Mouse (Mus musculus) megakaryocyte, embryonic 14.5 days (primary cell): ENCODE results near the gene 2010005H15Rik. TPM values are rescaled to one million over a fixed set of nuclear protein-coding genes. Genes with fewer than 3 reads are reported as not detected.
"Not testable (repeated sequence)": the region's sequence is repeated elsewhere in the genome, so short reads cannot be mapped to it uniquely, and the experiment has no call there.

Experiments
- H3K27me3 ChIP-seq: replicated peaks from 2 replicates; pipeline ENCODE3; 2012; ENCODE audit warnings: inconsistent platforms
- H3K36me3 ChIP-seq: replicated peaks from 2 replicates; pipeline ENCODE3; 2012; ENCODE audit warnings: low read length, inconsistent platforms, mixed read lengths
- H3K4me1 ChIP-seq: 2 replicates; pipeline ENCODE4 v1.6.1; 2012; ENCODE audit warnings: inconsistent platforms
- H3K4me3 ChIP-seq: replicated peaks from 2 replicates; pipeline ENCODE3; 2012; ENCODE audit warnings: moderate library complexity, mild to moderate bottlenecking, inconsistent platforms
- H3K9me3 ChIP-seq: 2 replicates; pipeline ENCODE4 v1.6.1; 2012; ENCODE audit warnings: inconsistent platforms
- FLI1 ChIP-seq: IDR thresholded peaks from 2 replicates; pipeline ENCODE4 v1.6.1; 2012; ENCODE audit warnings: low read length, inconsistent platforms, mixed read lengths
- GATA1 ChIP-seq: IDR thresholded peaks from 3 replicates; pipeline ENCODE4 v1.6.1; 2012; ENCODE audit warnings: mixed read lengths, low read length, inconsistent platforms, borderline replicate concordance
- polyA plus RNA-seq: library from polyadenylated mRNA; stranded (reverse); fragments of >175 nt; gene quantifications from 2 replicates; pipeline ENCODE4 v1.2.3, GENCODE M21; 2012; ENCODE audit warnings: low replicate concordance; ENCODE audit not compliant: insufficient read depth

The 2010005H15Rik gene
- polyA plus RNA-seq = not detected in 2 replicates

- H3K4me1 ChIP-seq, H3K9me3 ChIP-seq, H3K36me3 ChIP-seq, H3K27me3 ChIP-seq: not testable (repeated sequence)
- H3K4me3 ChIP-seq = peak within 1 kb of the TSS; percentile 74
Observed at GRCm38 (mm10) chr16:36221168-36221567, at the start of gene 2010005H15Rik. 2010005H15Rik (plus strand) TSS chr16:36221468.

GRCm38 (mm10) chr16:36176108-36176507 lies 45.2 kb upstream of the 2010005H15Rik start:
- Histone ChIP-seq H3K36me3 (no peaks in the 10 kb centered on the region), H3K9me3 (no peaks in the 10 kb centered on the region), H3K4me3 (no peak overlapping the region), H3K27me3 (no peaks in the 10 kb centered on the region), H3K4me1 (no peaks in the 10 kb centered on the region)
- TF ChIP-seq GATA1 (no peak), FLI1 (no peak)

- Histone ChIP-seq H3K27me3 (no peaks in the 10 kb centered on the region), H3K4me3 (no peak overlapping the region), H3K9me3 (no peaks in the 10 kb centered on the region), H3K36me3 (no peaks in the 10 kb centered on the region), H3K4me1 (no peaks in the 10 kb centered on the region)
- TF ChIP-seq FLI1 (no peak), GATA1 (no peak)
Observed at GRCm38 (mm10) chr16:36179910-36180309, 41.4 kb upstream of the 2010005H15Rik start.

GRCm38 (mm10) chr16:36183912-36184311 lies 37.4 kb upstream of the 2010005H15Rik start, which contains the start of gene Gm5483:
Gm5483 (plus strand) TSS chr16:36184212.
- not testable (repeated sequence) for H3K4me1 ChIP-seq, H3K4me3 ChIP-seq, H3K9me3 ChIP-seq, H3K36me3 ChIP-seq, H3K27me3 ChIP-seq

GRCm38 (mm10) chr16:36199226-36199625 lies 22.0 kb upstream of the 2010005H15Rik start:
- H3K4me3 ChIP-seq = no peak overlapping the region

GRCm38 (mm10) chr16:36203846-36204245 lies 17.4 kb upstream of the 2010005H15Rik start:
- H3K4me1 ChIP-seq = no peaks in the 10 kb centered on the region
- no peaks in the 10 kb centered on the region for H3K9me3 ChIP-seq
- H3K36me3 ChIP-seq = no peaks in the 10 kb centered on the region
- H3K4me3 ChIP-seq = no peak overlapping the region
- TF ChIP-seq FLI1 (no peak), GATA1 (no peak)
- no peaks in the 10 kb centered on the region for H3K27me3 ChIP-seq

More at GRCm38 (mm10) chr16:36199226-36199625, 22.0 kb upstream of the 2010005H15Rik start:
- H3K36me3 ChIP-seq = no peaks in the 10 kb centered on the region
- H3K27me3 ChIP-seq = no peaks in the 10 kb centered on the region
- no peaks in the 10 kb centered on the region for H3K4me1 ChIP-seq
- H3K9me3 ChIP-seq = 0 out of 2 replicates have a peak, but pooled peaks cover 3% of the 10 kb centered on the region
- no peak for TF ChIP-seq GATA1
- TF ChIP-seq FLI1 = no peak

GRCm38 (mm10) chr16:36205684-36206083 lies 15.6 kb upstream of the 2010005H15Rik start:
- H3K9me3 ChIP-seq = not testable (repeated sequence)

GRCm38 (mm10) chr16:36209967-36210453 lies 11.3 kb upstream of the 2010005H15Rik start, which contains the start of gene Gm5416:
Gm5416 (plus strand) TSS chr16:36210403.
- no peaks in the 10 kb centered on the region for H3K4me1 ChIP-seq
- no peaks in the 10 kb centered on the region for H3K9me3 ChIP-seq
- TF ChIP-seq GATA1 (no peak), FLI1 (no peak)
- H3K4me3 ChIP-seq = no peak within 1 kb of the TSS
- no peaks in the 10 kb centered on the region for H3K27me3 ChIP-seq
- H3K36me3 ChIP-seq = no peaks in the 10 kb centered on the region

More at GRCm38 (mm10) chr16:36205684-36206083, 15.6 kb upstream of the 2010005H15Rik start:
- not testable (repeated sequence) for H3K4me3 ChIP-seq, H3K36me3 ChIP-seq, H3K27me3 ChIP-seq, H3K4me1 ChIP-seq

GRCm38 (mm10) chr16:36260585-36260984 lies 39.3 kb downstream of the 2010005H15Rik start:
- not testable (repeated sequence) for H3K4me3 ChIP-seq, H3K4me1 ChIP-seq, H3K36me3 ChIP-seq, H3K9me3 ChIP-seq, H3K27me3 ChIP-seq

- not testable (repeated sequence) for H3K9me3 ChIP-seq, H3K4me1 ChIP-seq, H3K27me3 ChIP-seq, H3K4me3 ChIP-seq, H3K36me3 ChIP-seq
Observed at GRCm38 (mm10) chr16:36276796-36277195, 55.5 kb downstream of the 2010005H15Rik start, which contains the start of gene Stfa1. Stfa1 (plus strand) TSS chr16:36276951.

GRCm38 (mm10) chr16:36289140-36289539 lies 67.9 kb downstream of the 2010005H15Rik start:
- H3K27me3 ChIP-seq = no peaks in the 10 kb centered on the region
- H3K36me3 ChIP-seq = no peaks in the 10 kb centered on the region
- H3K4me1 ChIP-seq = no peaks in the 10 kb centered on the region
- H3K4me3 ChIP-seq = no peak overlapping the region
- TF ChIP-seq GATA1 (no peak), FLI1 (no peak)
- H3K9me3 ChIP-seq = no peaks in the 10 kb centered on the region

Other genes with a start within 250 kb of the 2010005H15Rik start
- 5.8 and 13.3 TPM in 2 replicates for gene Kpna1, start 242.7 kb upstream of the 2010005H15Rik start, polyA plus RNA-seq
- 0.61 and 0.82 TPM in 2 replicates for gene Wdr5b, start 180.3 kb upstream of the 2010005H15Rik start, polyA plus RNA-seq
- gene Fam162a, start 149.9 kb upstream of the 2010005H15Rik start, polyA plus RNA-seq = 3.7 and 230 TPM in 2 replicates
- 2.3 and 7.6 TPM in 2 replicates for gene Ccdc58, start 149.8 kb upstream of the 2010005H15Rik start, polyA plus RNA-seq
- gene Csta1, start 90.2 kb upstream of the 2010005H15Rik start, polyA plus RNA-seq = not detected in 2 replicates
- 1.6 TPM in 1 of 2 replicates, not detected in the other for gene Stfa2l1, start 64.7 kb upstream of the 2010005H15Rik start, polyA plus RNA-seq
- 2.0 TPM in 1 of 2 replicates, not detected in the other for gene Gm5483, start 37.3 kb upstream of the 2010005H15Rik start, polyA plus RNA-seq
- gene Gm5416, start 11.1 kb upstream of the 2010005H15Rik start, polyA plus RNA-seq = not detected in 2 replicates
- gene Stfa1, start 55.5 kb downstream of the 2010005H15Rik start, polyA plus RNA-seq = not detected in 2 replicates
- gene BC117090, start 112.9 kb downstream of the 2010005H15Rik start, polyA plus RNA-seq = not detected in 2 replicates
- 3.2 TPM in 1 of 2 replicates, not detected in the other for gene BC100530, start 146.3 kb downstream of the 2010005H15Rik start, polyA plus RNA-seq
- gene Stfa2, start 187.0 kb downstream of the 2010005H15Rik start, polyA plus RNA-seq = 0.78 TPM in 1 of 2 replicates, not detected in the other
- not detected in 2 replicates for gene Stfa3, start 233.9 kb downstream of the 2010005H15Rik start, polyA plus RNA-seq